Mouse (Mus musculus): ENCODE measurements around the gene Dkk3. TPM values are rescaled to one million over a fixed set of nuclear protein-coding genes. Genes with fewer than 3 reads are reported as not detected.

The Dkk3 gene
- total and polyA plus RNA-seq, 2 experiments = 0.39 to 0.65 TPM

DNA sequence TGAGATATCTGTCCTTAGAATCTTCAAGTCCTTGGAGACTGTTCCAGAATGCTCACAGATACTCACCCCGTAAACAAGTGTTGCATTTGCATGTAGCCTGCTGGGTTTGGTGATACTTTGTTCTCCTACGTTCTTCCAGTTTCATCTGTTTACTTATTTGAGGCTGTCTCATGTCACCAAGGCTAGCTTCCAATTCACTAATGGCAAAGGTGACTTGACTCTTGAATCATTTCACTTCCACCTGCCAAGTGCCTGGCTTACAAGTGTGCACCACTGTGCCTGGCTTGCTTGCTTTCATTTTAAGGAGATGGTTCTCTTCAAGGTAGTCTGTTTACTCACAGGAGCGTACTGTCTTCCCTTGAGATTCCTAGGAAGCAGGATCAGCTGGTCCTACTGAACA is 5.6 kb upstream of the Dkk3 start:
- 49% methylated on average over 3 of the region's 3 CpGs for WGBS
- H3K4me3 ChIP-seq (ENCODE audit: insufficient read depth, low read depth, low read length) = no peak overlapping the region
- TF ChIP-seq POLR2A (IDR thresholded peaks at IDR 0.05; ENCODE audit: extremely low read depth, insufficient read depth, low read length) = no peak
- no peak for TF ChIP-seq CTCF (IDR thresholded peaks at IDR 0.05; ENCODE audit: low read depth, low read length)

DNA sequence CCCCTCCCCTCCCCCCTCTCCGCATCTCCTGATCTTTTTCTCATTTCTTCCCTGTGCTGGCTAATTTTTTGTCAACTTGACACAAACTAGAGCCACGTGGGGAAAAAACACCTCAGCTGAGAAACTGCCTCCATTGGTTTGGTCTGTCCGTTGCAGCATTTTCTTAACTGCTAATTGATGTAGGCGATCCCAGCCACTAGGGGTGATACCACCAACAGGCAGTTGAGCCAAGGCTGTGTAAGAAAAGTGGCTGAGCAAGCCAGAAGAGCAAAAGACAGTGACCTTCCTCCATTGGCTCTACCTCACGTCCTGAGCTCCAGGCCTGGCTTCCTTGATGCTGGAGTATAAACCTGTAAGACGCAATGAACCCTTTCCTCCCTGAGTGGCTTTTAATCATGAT is 978 bp upstream of the Dkk3 start:
- H3K27me3 ChIP-seq (ENCODE audit: control insufficient read depth, insufficient read depth, low read length) = peaks cover 6% of the 10 kb centered on the region; the same call in 1 of the 2 replicates
- H3K4me1 ChIP-seq (ENCODE audit: control insufficient read depth, insufficient read depth, low read length) = 0 out of 2 replicates have a peak, but pooled peaks cover 3% of the 10 kb centered on the region
- no peaks in the 10 kb centered on the region for H3K36me3 ChIP-seq (ENCODE audit: control insufficient read depth, insufficient read depth, low read length)
- DNase-seq (ENCODE audit: extremely low read depth, low read depth, low spot score) = no peak
- WGBS = 74% methylated on average over 5 of the region's 6 CpGs
- no peak overlapping the region for H3K9ac ChIP-seq (ENCODE audit: low read depth, low read length)
- TF ChIP-seq POLR2A (IDR thresholded peaks at IDR 0.05; ENCODE audit: extremely low read depth, insufficient read depth, low read length) (no peak), CTCF (IDR thresholded peaks at IDR 0.05; ENCODE audit: low read depth, low read length) (no peak)
- no peak overlapping the region for H3K4me3 ChIP-seq (ENCODE audit: insufficient read depth, low read depth, low read length)
- H3K79me2 ChIP-seq (ENCODE audit: control insufficient read depth, insufficient read depth, low read length) = no peaks in the 10 kb centered on the region
- H3K27ac ChIP-seq (replicated peaks; ENCODE audit: insufficient read depth, low read depth, low read length) = no peak overlapping the region

More for the DNA sequence above, 5.6 kb upstream of the Dkk3 start:
- peak; percentile 93 for DNase-seq (ENCODE audit: extremely low read depth, low read depth, low spot score)
- H3K4me1 ChIP-seq (ENCODE audit: control insufficient read depth, insufficient read depth, low read length) = 0 out of 2 replicates have a peak, but pooled peaks cover 3% of the 10 kb centered on the region
- H3K79me2 ChIP-seq (ENCODE audit: control insufficient read depth, insufficient read depth, low read length) = no peaks in the 10 kb centered on the region
- no peak overlapping the region for H3K9ac ChIP-seq (ENCODE audit: low read depth, low read length)
- peak overlapping the region; percentile 29; the same call in 1 of the 2 replicates for H3K27ac ChIP-seq (replicated peaks; ENCODE audit: insufficient read depth, low read depth, low read length)
- H3K36me3 ChIP-seq (ENCODE audit: control insufficient read depth, insufficient read depth, low read length) = no peaks in the 10 kb centered on the region
- peaks cover under 1% of the 10 kb centered on the region; the same call in 1 of the 2 replicates for H3K27me3 ChIP-seq (ENCODE audit: control insufficient read depth, insufficient read depth, low read length)

GRCm38 (mm10) chr7:112158316-112158741 is 528 bp downstream of the Dkk3 start:
- Histone ChIP-seq H3K4me3 (ENCODE audit: insufficient read depth, low read depth, low read length) (peak overlapping the region; percentile 44; the same call in 1 of the 2 replicates), H3K9ac (ENCODE audit: low read depth, low read length) (0 out of 2 replicates have a peak overlapping the region, but pooled peaks have one; percentile 11), H3K79me2 (ENCODE audit: control insufficient read depth, insufficient read depth, low read length) (no peaks in the 10 kb centered on the region), H3K27me3 (ENCODE audit: control insufficient read depth, insufficient read depth, low read length) (peaks cover 6% of the 10 kb centered on the region; the same call in 1 of the 2 replicates), H3K36me3 (ENCODE audit: control insufficient read depth, insufficient read depth, low read length) (no peaks in the 10 kb centered on the region), H3K27ac (replicated peaks; ENCODE audit: insufficient read depth, low read depth, low read length) (no peak overlapping the region), H3K4me1 (ENCODE audit: control insufficient read depth, insufficient read depth, low read length) (no peaks in the 10 kb centered on the region)
- 9% methylated on average over 23 of the region's 23 CpGs for WGBS
- TF ChIP-seq POLR2A (IDR thresholded peaks at IDR 0.05; ENCODE audit: extremely low read depth, insufficient read depth, low read length) (no peak), CTCF (IDR thresholded peaks at IDR 0.05; ENCODE audit: low read depth, low read length) (no peak)
- DNase-seq (ENCODE audit: extremely low read depth, low read depth, low spot score) = no peak

- H3K4me1 ChIP-seq (ENCODE audit: control insufficient read depth, insufficient read depth, low read length) = no peaks in the 10 kb centered on the region
- TF ChIP-seq CTCF (IDR thresholded peaks at IDR 0.05; ENCODE audit: low read depth, low read length) (no peak), POLR2A (IDR thresholded peaks at IDR 0.05; ENCODE audit: extremely low read depth, insufficient read depth, low read length) (no peak)
- no peak for DNase-seq (ENCODE audit: extremely low read depth, low read depth, low spot score)
- WGBS = 38% methylated on average over 23 of the region's 23 CpGs
- 0 out of 2 replicates have a peak overlapping the region, but pooled peaks have one; percentile 11 for H3K9ac ChIP-seq (ENCODE audit: low read depth, low read length)
- peak overlapping the region; percentile 44 for H3K4me3 ChIP-seq (ENCODE audit: insufficient read depth, low read depth, low read length)
- no peak overlapping the region for H3K27ac ChIP-seq (replicated peaks; ENCODE audit: insufficient read depth, low read depth, low read length)
- no peaks in the 10 kb centered on the region for H3K79me2 ChIP-seq (ENCODE audit: control insufficient read depth, insufficient read depth, low read length)
- no peaks in the 10 kb centered on the region for H3K36me3 ChIP-seq (ENCODE audit: control insufficient read depth, insufficient read depth, low read length)
- peaks cover 6% of the 10 kb centered on the region; the same call in 1 of the 2 replicates for H3K27me3 ChIP-seq (ENCODE audit: control insufficient read depth, insufficient read depth, low read length)
Measured at GRCm38 (mm10) chr7:112157584-112158315, 1.1 kb downstream of the Dkk3 start.

- H3K36me3 ChIP-seq (ENCODE audit: control insufficient read depth, insufficient read depth, low read length) = no peaks in the 10 kb centered on the region
- no peak overlapping the region for H3K27ac ChIP-seq (replicated peaks; ENCODE audit: insufficient read depth, low read depth, low read length)
- H3K4me1 ChIP-seq (ENCODE audit: control insufficient read depth, insufficient read depth, low read length) = no peaks in the 10 kb centered on the region
- whole genome bisulfite sequencing = 9% methylated on average over 1 of the region's 1 CpGs
- H3K4me3 ChIP-seq (ENCODE audit: insufficient read depth, low read depth, low read length) = no peak overlapping the region
- DNase-seq (ENCODE audit: extremely low read depth, low read depth, low spot score) = peak; percentile 51
- no peak overlapping the region for H3K9ac ChIP-seq (ENCODE audit: low read depth, low read length)
- no peak for TF ChIP-seq CTCF (IDR thresholded peaks at IDR 0.05; ENCODE audit: low read depth, low read length)
- TF ChIP-seq POLR2A (IDR thresholded peaks at IDR 0.05; ENCODE audit: extremely low read depth, insufficient read depth, low read length) = no peak
- peaks cover 6% of the 10 kb centered on the region; the same call in 1 of the 2 replicates for H3K27me3 ChIP-seq (ENCODE audit: control insufficient read depth, insufficient read depth, low read length)
- no peaks in the 10 kb centered on the region for H3K79me2 ChIP-seq (ENCODE audit: control insufficient read depth, insufficient read depth, low read length)
Measured at GRCm38 (mm10) chr7:112155194-112155593, 3.7 kb downstream of the Dkk3 start.

- Histone ChIP-seq H3K27ac (replicated peaks; ENCODE audit: insufficient read depth, low read depth, low read length) (no peak overlapping the region), H3K79me2 (ENCODE audit: control insufficient read depth, insufficient read depth, low read length) (no peaks in the 10 kb centered on the region), H3K4me3 (ENCODE audit: insufficient read depth, low read depth, low read length) (no peak overlapping the region), H3K36me3 (ENCODE audit: control insufficient read depth, insufficient read depth, low read length) (no peaks in the 10 kb centered on the region), H3K27me3 (ENCODE audit: control insufficient read depth, insufficient read depth, low read length) (peaks cover 6% of the 10 kb centered on the region; the same call in 1 of the 2 replicates), H3K9ac (ENCODE audit: low read depth, low read length) (no peak overlapping the region), H3K4me1 (ENCODE audit: control insufficient read depth, insufficient read depth, low read length) (no peaks in the 10 kb centered on the region)
- no peak for DNase-seq (ENCODE audit: extremely low read depth, low read depth, low spot score)
- 91% methylated on average over 4 of the region's 4 CpGs for WGBS
- TF ChIP-seq CTCF (IDR thresholded peaks at IDR 0.05; ENCODE audit: low read depth, low read length) = no peak
- no peak for TF ChIP-seq POLR2A (IDR thresholded peaks at IDR 0.05; ENCODE audit: extremely low read depth, insufficient read depth, low read length)
Measured at GRCm38 (mm10) chr7:112154445-112154844, 4.4 kb downstream of the Dkk3 start.

Data from liver, adult 2 months (tissue).